Mouse (Mus musculus) ES-E14 (cell line): ENCODE measurements around the gene Spef1.

Experiments used
- CHD2 ChIP-seq: IDR thresholded peaks from 2 replicates; pipeline ENCODE4 v1.6.1; 2014; ENCODE audit warnings: mild to moderate bottlenecking, low read depth, low read length, inconsistent platforms
- HCFC1 ChIP-seq: IDR thresholded peaks from 2 replicates; pipeline ENCODE4 v1.6.1; 2012; ENCODE audit warnings: low read length, inconsistent platforms, borderline replicate concordance; ENCODE audit not compliant: insufficient read depth
- MAFK ChIP-seq: IDR thresholded peaks from 2 replicates; pipeline ENCODE4 v1.6.1; 2014; ENCODE audit warnings: mild to moderate bottlenecking, low read depth, low read length, inconsistent platforms; ENCODE audit not compliant: insufficient read depth
- ZC3H11A ChIP-seq: IDR thresholded peaks from 2 replicates; pipeline ENCODE4 v1.6.1; 2012; ENCODE audit warnings: low read depth, mild to moderate bottlenecking, inconsistent platforms, low read length, borderline replicate concordance
- ZNF384 ChIP-seq: IDR thresholded peaks from 2 replicates; pipeline ENCODE4 v1.6.1; 2012; ENCODE audit warnings: low read depth, low read length, inconsistent platforms

- no peak for TF ChIP-seq ZC3H11A
- TF ChIP-seq HCFC1 = no peak
- no peak for TF ChIP-seq MAFK
- TF ChIP-seq ZNF384 = no peak
- no peak for TF ChIP-seq CHD2
Observed at GRCm38 (mm10) chr2:131145121-131145520, 42.0 kb downstream of the Spef1 start.
